Mouse (Mus musculus) 3T3-L1 (cell line): ENCODE results near the gene Cenpi.
"Not testable (repeated sequence)": the region's sequence is repeated elsewhere in the genome, so short reads cannot be mapped to it uniquely, and the experiment has no call there.

ENCODE experiments used
- DNase-seq: peaks from one replicate; pipeline ENCODE4 v3.0.0-alpha.2; 2015; ENCODE audit warnings: low read depth, low spot score

The Cenpi gene

GRCm38 (mm10) chrX:134307534-134308274, at the start of gene Cenpi:
Gene Cenpi (plus strand): TSS chrX:134308084.
- peak; percentile 85 for DNase-seq

GRCm38 (mm10) chrX:134261191-134261590, 46.7 kb upstream of the Cenpi start:
- no peak for DNase-seq

GRCm38 (mm10) chrX:134262129-134262528, 45.8 kb upstream of the Cenpi start:
- no peak for DNase-seq

- peak; percentile 60 for DNase-seq
Measured at GRCm38 (mm10) chrX:134275715-134276114, 32.2 kb upstream of the Cenpi start.

- DNase-seq: peak; percentile 73
Measured at GRCm38 (mm10) chrX:134276275-134277160, 31.4 kb upstream of the Cenpi start, which contains the start of gene Trmt2b. Gene Trmt2b (minus strand): TSS chrX:134276984.

GRCm38 (mm10) chrX:134280531-134280930, 27.4 kb upstream of the Cenpi start:
- DNase-seq: no peak

GRCm38 (mm10) chrX:134285102-134285501, 22.8 kb upstream of the Cenpi start:
- DNase-seq: no peak

GRCm38 (mm10) chrX:134285791-134286190, 22.1 kb upstream of the Cenpi start:
- DNase-seq: no peak

- no peak for DNase-seq
Measured at GRCm38 (mm10) chrX:134287305-134287704, 20.6 kb upstream of the Cenpi start.

GRCm38 (mm10) chrX:134296301-134296700, 11.6 kb upstream of the Cenpi start:
- no peak for DNase-seq

- no peak for DNase-seq
Measured at GRCm38 (mm10) chrX:134296737-134297136, 11.1 kb upstream of the Cenpi start.

GRCm38 (mm10) chrX:134297195-134297594, 10.7 kb upstream of the Cenpi start:
- DNase-seq: no peak

GRCm38 (mm10) chrX:134300219-134300618, 7.7 kb upstream of the Cenpi start:
- peak; percentile 29 for DNase-seq

- no peak for DNase-seq
Measured at GRCm38 (mm10) chrX:134303287-134303686, 4.6 kb upstream of the Cenpi start.

- peak; percentile 75 for DNase-seq
Measured at GRCm38 (mm10) chrX:134308275-134308634, 371 bp downstream of the Cenpi start.

GRCm38 (mm10) chrX:134311193-134311592, 3.3 kb downstream of the Cenpi start:
- DNase-seq: not testable (repeated sequence)

GRCm38 (mm10) chrX:134319153-134319932, 11.5 kb downstream of the Cenpi start:
- peak; percentile 65 for DNase-seq

GRCm38 (mm10) chrX:134333280-134333679, 25.4 kb downstream of the Cenpi start:
- peak; percentile 49 for DNase-seq

- DNase-seq: no peak
Measured at GRCm38 (mm10) chrX:134342735-134343134, 34.9 kb downstream of the Cenpi start.

- no peak for DNase-seq
Measured at GRCm38 (mm10) chrX:134350205-134350604, 42.3 kb downstream of the Cenpi start.

GRCm38 (mm10) chrX:134353848-134354247, 46.0 kb downstream of the Cenpi start:
- DNase-seq: peak; percentile 41

- peak; percentile 30 for DNase-seq
Measured at GRCm38 (mm10) chrX:134359336-134359735, 51.5 kb downstream of the Cenpi start.
